Mouse (Mus musculus) neural tube, embryonic 10.5 days (tissue): ENCODE measurements around the gene Fut4.
A peak's percentile ranks its signal among the peaks of the same experiment; 100 is the strongest.

ENCODE experiments used
- DNase-seq: peaks from one replicate; pipeline ENCODE4 v3.0.0-alpha.2; 2017; ENCODE audit warnings: low spot score; ENCODE audit errors: extremely low spot score

Fut4 gene

GRCm38 (mm10) chr9:14752001-14752522 lies at the start of gene Fut4:
TSS of gene Fut4 (minus strand) at chr9:14752393.
- DNase-seq: no peak

GRCm38 (mm10) chr9:14787356-14787755 lies 35.2 kb upstream of the Fut4 start:
- peak; percentile 4 for DNase-seq

GRCm38 (mm10) chr9:14784039-14785002 lies 32.1 kb upstream of the Fut4 start, which contains the start of the genes Mre11a and Ankrd49:
TSS of gene Mre11a (plus strand) at chr9:14784654.
TSS of gene Ankrd49 (minus strand) at chr9:14784856.
- DNase-seq: peak; percentile 93

- no peak for DNase-seq
Measured at GRCm38 (mm10) chr9:14778341-14778740, 26.1 kb upstream of the Fut4 start.

- DNase-seq: no peak
Measured at GRCm38 (mm10) chr9:14773813-14774212, 21.6 kb upstream of the Fut4 start.

DNA sequence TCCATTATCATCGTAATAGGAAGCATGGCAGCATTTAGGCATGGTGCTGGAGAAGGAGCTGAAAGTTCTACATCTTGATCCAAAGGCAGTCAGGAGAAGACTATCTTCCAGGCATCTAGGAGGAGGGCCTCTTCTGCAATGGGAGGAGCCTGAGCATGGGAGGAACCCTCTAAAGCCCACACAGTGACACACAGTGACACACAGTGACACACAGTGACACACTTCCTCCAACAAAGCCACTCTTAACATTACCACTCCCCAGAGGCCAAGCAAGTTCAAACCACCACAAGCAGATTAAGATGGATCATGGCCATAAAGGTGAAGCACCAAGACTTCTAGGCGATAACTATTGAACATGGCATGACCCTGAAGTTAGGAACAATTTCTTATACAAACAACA lies 19.9 kb upstream of the Fut4 start:
- DNase-seq: no peak

- peak; percentile 32 for DNase-seq
Measured at GRCm38 (mm10) chr9:14770803-14771471, 18.7 kb upstream of the Fut4 start, which contains the start of gene 1700012B09Rik. TSS of gene 1700012B09Rik (minus strand) at chr9:14771030.

DNA sequence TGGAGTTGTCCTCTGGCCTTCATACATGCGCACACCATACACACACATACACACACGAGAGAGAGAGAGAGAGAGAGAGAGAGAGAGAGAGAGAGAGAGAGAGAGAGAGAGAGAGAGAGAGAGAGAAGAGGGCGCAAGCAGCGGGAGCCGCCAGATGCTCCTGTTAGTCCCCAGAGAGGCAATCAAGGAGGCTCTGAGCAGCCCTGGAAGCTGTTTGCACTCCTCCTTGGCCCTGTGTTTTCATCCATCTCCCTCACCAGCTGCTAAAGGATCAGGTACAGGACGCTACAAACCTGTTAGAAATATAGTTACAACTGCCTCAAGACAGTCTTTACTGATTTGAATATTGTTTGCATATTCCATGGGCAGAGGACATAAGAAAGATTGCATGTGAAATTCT lies 17.6 kb upstream of the Fut4 start:
- no peak for DNase-seq

DNA sequence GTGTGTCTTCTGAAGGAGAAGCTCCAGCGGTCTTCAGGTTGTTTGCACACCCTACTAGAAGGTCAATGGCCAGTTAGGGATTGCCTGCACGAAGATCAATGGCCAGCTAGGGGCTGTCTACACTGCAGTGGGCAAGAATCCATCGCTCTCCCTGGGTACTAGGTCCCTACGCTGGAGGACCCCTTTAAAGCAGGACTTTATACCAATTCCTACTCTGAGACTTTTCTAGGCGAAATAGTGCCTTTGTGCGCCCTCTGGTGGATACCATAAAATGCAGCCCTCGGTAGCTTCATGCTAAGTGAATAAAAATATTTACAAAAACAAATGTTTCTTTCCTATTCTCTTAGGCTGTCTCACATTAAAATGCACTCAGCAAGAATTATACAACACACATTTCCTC lies 12.6 kb upstream of the Fut4 start:
- DNase-seq: peak; percentile 37

DNA sequence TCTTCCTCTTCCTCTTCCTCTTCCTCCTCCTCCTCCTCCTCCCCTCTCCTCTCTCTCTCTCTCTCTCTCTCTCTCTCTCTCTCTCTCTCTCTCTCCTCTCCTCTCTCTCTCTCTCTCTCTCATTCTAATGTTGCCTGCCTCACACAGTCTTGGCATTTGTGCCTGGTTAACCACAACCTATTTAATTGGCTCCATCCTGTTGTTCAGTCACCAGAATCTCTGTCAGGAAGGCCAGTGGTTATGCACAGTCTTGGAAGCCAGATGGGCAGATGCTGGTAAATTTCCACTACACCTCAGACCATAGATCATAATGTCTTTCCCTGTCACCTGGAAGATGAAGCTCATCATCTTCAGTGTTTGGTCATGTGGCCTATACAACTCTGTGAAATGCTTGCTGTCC lies 7.1 kb upstream of the Fut4 start:
- no peak for DNase-seq

GRCm38 (mm10) chr9:14758590-14758989 lies 6.4 kb upstream of the Fut4 start:
- DNase-seq: peak; percentile 8

DNA sequence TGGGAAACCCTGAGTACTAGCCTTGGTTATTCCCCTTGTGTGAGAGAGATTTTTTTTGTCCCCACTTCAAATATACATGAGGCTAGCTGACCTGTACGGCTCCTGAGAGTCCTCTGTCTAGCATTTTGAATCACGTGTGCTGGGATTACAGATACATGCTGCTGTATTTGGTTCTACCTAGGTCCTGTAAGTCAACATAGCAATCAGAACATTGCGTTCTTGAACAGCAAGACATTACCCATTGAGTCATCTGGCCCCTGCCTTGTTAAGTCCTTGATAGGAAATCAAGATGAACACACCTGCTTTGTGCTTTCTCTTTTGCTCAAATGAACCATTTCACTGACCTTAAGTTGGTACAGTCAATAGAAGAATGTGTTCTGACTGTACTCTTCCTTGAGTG lies 2.3 kb upstream of the Fut4 start:
- no peak for DNase-seq

GRCm38 (mm10) chr9:14753947-14754346 lies 1.8 kb upstream of the Fut4 start:
- no peak for DNase-seq

GRCm38 (mm10) chr9:14751503-14752000 lies 641 bp downstream of the Fut4 start:
- DNase-seq: peak; percentile 74

DNA sequence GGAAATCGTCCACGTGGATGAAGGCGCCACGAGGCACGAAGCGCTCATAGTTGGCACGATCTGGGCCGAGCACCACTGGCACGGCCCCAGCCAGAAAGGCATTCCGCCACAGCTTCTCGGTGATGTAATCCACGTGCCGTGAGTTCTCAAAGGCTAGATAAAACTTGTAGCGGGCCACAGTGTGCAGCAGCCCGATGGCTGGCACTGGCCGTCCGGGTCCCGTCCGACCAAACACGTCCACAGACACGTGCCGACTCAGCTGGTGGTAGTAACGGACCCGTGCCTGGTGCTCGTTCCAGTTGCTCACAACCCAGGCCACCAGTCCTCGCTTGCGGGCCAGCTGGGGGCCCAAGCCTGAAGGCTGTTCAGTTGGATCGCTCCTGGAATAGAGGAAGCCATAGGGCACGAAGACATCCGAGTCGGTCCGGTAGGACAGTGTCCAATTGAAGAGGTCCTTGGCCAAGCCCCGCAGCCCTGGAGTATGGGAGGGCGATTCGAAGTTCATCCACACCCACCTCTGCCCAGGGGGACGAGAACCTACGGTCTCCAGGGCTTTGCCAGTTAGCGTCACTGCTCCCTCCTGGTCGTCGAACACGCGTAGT lies 1.2 kb downstream of the Fut4 start:
- DNase-seq: no peak

- DNase-seq: no peak
Measured at GRCm38 (mm10) chr9:14740151-14740924, 11.9 kb downstream of the Fut4 start, which contains the start of gene Piwil4. TSS of gene Piwil4 (minus strand) at chr9:14740733.

DNA sequence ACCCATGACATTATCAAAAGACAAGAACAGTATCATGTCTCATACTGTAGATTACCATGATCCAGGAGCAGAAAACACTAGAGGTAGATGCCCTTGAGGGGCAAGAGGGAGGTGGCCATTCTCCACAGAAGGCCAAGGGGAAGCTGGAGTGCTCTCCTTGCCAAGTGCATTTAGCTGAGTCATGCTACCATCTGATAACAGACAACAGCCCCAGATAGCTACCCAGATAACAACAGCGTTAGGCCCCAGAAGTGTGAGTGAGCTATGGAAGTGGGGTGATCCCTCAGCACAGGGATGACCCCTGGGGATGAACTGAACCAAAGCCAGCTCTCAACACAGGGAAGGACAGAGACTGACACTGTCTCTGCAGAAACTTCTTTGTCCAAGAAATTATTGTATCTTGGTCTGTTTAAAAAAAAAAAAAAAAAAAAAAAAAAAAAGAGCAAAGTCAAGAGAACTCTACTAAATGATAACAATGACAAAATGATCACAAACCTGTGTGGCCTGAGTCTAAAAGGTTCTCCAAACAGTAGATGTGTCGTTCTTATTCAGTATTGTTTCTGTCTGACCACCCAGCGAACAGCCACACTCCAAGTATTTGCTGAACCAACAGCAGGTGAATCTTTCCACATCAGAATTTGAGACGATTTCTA lies 12.6 kb downstream of the Fut4 start:
- DNase-seq: no peak

GRCm38 (mm10) chr9:14730941-14731541 lies 21.2 kb downstream of the Fut4 start:
- peak; percentile 56 for DNase-seq

DNA sequence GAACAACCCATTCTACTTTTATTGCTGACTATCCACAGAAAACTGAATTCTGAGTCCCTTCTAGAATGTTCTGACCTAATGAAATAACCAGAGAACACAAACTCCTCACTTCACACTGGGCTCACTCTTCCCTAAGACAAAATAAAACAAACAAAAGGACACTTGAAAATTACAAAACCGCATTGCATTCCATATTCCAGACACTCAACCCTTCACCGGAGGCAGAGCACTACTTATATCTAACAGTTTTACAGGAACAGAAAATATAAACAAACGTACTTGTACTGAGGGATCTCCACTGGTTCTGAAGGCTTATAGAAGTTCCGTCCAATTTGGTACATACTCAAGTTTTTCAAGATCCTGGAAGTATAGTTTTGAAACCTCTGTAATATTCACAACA lies 23.8 kb downstream of the Fut4 start:
- no peak for DNase-seq

DNA sequence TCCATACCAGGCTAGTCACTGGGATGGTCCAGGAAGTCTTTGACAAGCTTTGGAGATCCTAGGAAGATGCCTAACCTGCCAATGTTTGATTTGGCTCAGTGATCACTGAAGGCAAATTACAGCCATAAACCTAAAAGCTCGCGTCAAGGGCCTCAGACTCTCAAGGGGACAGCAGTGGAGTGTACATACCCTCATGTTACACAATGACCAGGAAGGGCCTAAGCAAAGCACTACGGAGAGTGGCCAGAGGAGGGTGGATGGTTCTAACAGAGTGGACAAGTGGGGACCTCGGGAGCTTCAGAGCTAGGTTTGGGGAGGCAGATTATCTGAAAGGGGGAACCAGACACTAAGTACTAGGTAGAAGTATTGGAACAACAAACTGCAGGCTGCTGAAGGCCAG lies 25.6 kb downstream of the Fut4 start:
- no peak for DNase-seq
